Mouse (Mus musculus) lung, adult 2 months (tissue): ENCODE measurements around the gene Znrf2.

ENCODE experiments used
- CTCF ChIP-seq: fragments of 200-500 bp; IDR thresholded peaks from 2 replicates; pipeline ENCODE4 v1.5.1; 2011; ENCODE audit warnings: mild to moderate bottlenecking, low read length, control low read depth; ENCODE audit not compliant: insufficient read depth
- POLR2A ChIP-seq: fragments of 200-500 bp; IDR thresholded peaks from 2 replicates; pipeline ENCODE4 v1.6.1; 2011; ENCODE audit warnings: low read depth, mild to moderate bottlenecking, control low read depth, low read length, borderline replicate concordance; ENCODE audit errors: extremely low read depth

GRCm38 (mm10) chr6:54924538-54924937 lies 107.8 kb downstream of the Znrf2 start:
- no peak for TF ChIP-seq CTCF
- no peak for TF ChIP-seq POLR2A
